Mouse (Mus musculus) lung, embryonic 16.5 days (tissue): ENCODE measurements around the gene Rbpj. TPM values are rescaled to one million over a fixed set of nuclear protein-coding genes. Genes with fewer than 3 reads are reported as not detected.

ENCODE experiments used
- ATAC-seq: fragments of 200-750 bp; cut with Nextera tagmentation; 2 replicates; pipeline ENCODE4 v1.8.0; 2017; ENCODE audit warnings: low read depth, mild to moderate bottlenecking, moderate library complexity
- H3K27ac ChIP-seq: fragments of 300-500 bp; sonication (generic); 2 replicates; pipeline ENCODE4 v1.5.1; 2014; ENCODE audit warnings: mild to moderate bottlenecking, control low read depth, low read length
- H3K27me3 ChIP-seq: fragments of 300-500 bp; sonication (generic); 2 replicates; pipeline ENCODE4 v1.6.1; 2014; ENCODE audit warnings: low read depth, low read length, mixed read lengths; ENCODE audit not compliant: control insufficient read depth, insufficient read depth
- H3K36me3 ChIP-seq: fragments of 300-500 bp; sonication (generic); 2 replicates; pipeline ENCODE4 v1.6.1; 2014; ENCODE audit warnings: low read length; ENCODE audit not compliant: control insufficient read depth, insufficient read depth
- H3K4me1 ChIP-seq: fragments of 300-500 bp; sonication (generic); replicated peaks from 2 replicates; pipeline ENCODE4 v1.6.1; 2014; ENCODE audit warnings: low read length, mixed read lengths; ENCODE audit not compliant: control insufficient read depth, insufficient read depth
- H3K4me2 ChIP-seq: fragments of 300-500 bp; sonication (generic); 2 replicates; pipeline ENCODE4 v1.6.1; 2014; ENCODE audit warnings: low read depth, low read length, control low read depth
- H3K4me3 ChIP-seq: fragments of 300-500 bp; sonication (generic); 2 replicates; pipeline ENCODE4 v1.5.1; 2014; ENCODE audit warnings: mild to moderate bottlenecking, low read length, control low read depth
- H3K9ac ChIP-seq: fragments of 300-500 bp; sonication (generic); 2 replicates; pipeline ENCODE4 v1.6.1; 2014; ENCODE audit warnings: low read length, control low read depth
- H3K9me3 ChIP-seq: fragments of 300-500 bp; sonication (generic); 2 replicates; pipeline ENCODE4 v1.6.1; 2016; ENCODE audit warnings: low read length; ENCODE audit not compliant: control insufficient read depth
- WGBS: fragments of 180-500 bp; shearing (Covaris S2); extraction: QIAGEN DNeasy Blood & Tissue Kit; methylation state at CpG from one replicate; pipeline ENCODE4 v1.1.7; 2014; 5-methylcytosine and 5-hydroxymethylcytosine counted together
- polyA plus RNA-seq: library from polyadenylated mRNA; unstranded; fragments of >200 nt; fragmentation: Nextera tagmentation; extraction: Ambion mirVana; gene quantifications from 2 replicates; pipeline ENCODE4 v1.2.1, GENCODE M21; 2015

Gene Rbpj
- polyA plus RNA-seq, 1 experiment from 2014 or later, result 42.4 TPM

DNA sequence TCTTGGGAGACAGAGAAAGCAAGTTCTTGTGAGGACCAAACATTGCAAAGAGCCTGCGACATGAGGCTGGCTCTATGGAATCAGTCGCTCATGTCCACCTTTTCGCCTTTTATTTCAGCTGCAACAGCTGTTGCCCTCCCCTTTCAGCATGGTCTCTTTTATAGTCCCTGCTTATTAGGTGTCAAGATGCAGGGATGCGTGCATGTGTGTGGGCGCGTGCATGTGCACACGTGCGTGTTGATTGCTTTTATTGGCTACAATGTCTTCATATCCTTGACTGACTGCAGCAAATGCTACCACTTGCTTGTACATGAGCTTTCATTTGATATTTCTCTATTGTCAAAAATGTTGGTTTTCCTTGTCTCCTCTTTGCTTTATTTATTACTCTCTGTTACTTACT lies 136.2 kb downstream of the Rbpj start:
- Histone ChIP-seq H3K4me1 (no peaks in the 10 kb centered on the region; the same call in 1 of the 2 replicates), H3K4me3 (no peak overlapping the region), H3K27me3 (no peaks in the 10 kb centered on the region), H3K9ac (no peak overlapping the region), H3K4me2 (no peak overlapping the region), H3K27ac (no peak overlapping the region), H3K36me3 (no peaks in the 10 kb centered on the region), H3K9me3 (no peaks in the 10 kb centered on the region)
- no peak for ATAC-seq
- WGBS, result 90% methylated on average over 8 of the region's 8 CpGs

- no peak overlapping the region for H3K27ac ChIP-seq
Measured at GRCm38 (mm10) chr5:53605450-53605849, 139.5 kb downstream of the Rbpj start.

GRCm38 (mm10) chr5:53607230-53607996 lies 141.5 kb downstream of the Rbpj start:
- no peaks in the 10 kb centered on the region for H3K9me3 ChIP-seq
- WGBS, result 58% methylated on average over 9 of the region's 9 CpGs

More at GRCm38 (mm10) chr5:53605450-53605849, 139.5 kb downstream of the Rbpj start:
- Histone ChIP-seq H3K9ac (no peak overlapping the region), H3K36me3 (no peaks in the 10 kb centered on the region), H3K4me3 (no peak overlapping the region), H3K4me1 (no peaks in the 10 kb centered on the region; the same call in 1 of the 2 replicates), H3K27me3 (no peaks in the 10 kb centered on the region), H3K4me2 (no peak overlapping the region), H3K9me3 (no peaks in the 10 kb centered on the region)
- WGBS, result 72% methylated on average over 4 of the region's 4 CpGs
- no peak for ATAC-seq

GRCm38 (mm10) chr5:53618844-53619243 lies 152.9 kb downstream of the Rbpj start:
- WGBS, result 77% methylated on average over 1 of the region's 1 CpGs
- ATAC-seq, result no peak
- Histone ChIP-seq H3K4me2 (no peak overlapping the region), H3K27me3 (no peaks in the 10 kb centered on the region), H3K27ac (no peak overlapping the region), H3K4me3 (no peak overlapping the region), H3K9ac (no peak overlapping the region), H3K9me3 (peaks cover 6% of the 10 kb centered on the region), H3K36me3 (no peaks in the 10 kb centered on the region), H3K4me1 (peaks cover 3% of the 10 kb centered on the region; the same call in 1 of the 2 replicates)

More at GRCm38 (mm10) chr5:53607230-53607996, 141.5 kb downstream of the Rbpj start:
- H3K36me3 ChIP-seq, result no peaks in the 10 kb centered on the region
- H3K4me2 ChIP-seq, result no peak overlapping the region
- H3K4me3 ChIP-seq, result no peak overlapping the region
- no peaks in the 10 kb centered on the region for H3K4me1 ChIP-seq
- no peaks in the 10 kb centered on the region for H3K27me3 ChIP-seq
- no peak overlapping the region for H3K27ac ChIP-seq
- no peak for ATAC-seq
- H3K9ac ChIP-seq, result no peak overlapping the region

DNA sequence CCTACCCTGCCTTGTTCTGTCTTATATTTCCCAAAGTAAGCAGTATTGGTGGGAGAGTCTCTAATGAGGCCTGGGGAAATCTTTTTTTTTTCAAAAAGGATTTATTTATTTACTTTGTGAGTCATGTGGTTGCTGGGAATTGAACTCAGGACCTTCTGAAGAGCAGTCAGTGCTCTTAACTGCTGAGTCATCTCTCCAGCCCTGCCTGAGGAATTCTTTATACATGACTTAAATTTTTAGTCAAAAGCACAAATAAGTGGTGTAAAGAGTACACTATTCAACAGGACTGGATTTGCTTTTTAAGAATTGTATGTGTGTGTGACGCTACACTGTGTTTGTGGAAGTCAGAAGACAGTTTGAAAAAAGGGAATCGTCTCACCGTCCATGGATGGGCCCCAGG lies 166.1 kb downstream of the Rbpj start:
- Histone ChIP-seq H3K9me3 (no peaks in the 10 kb centered on the region), H3K36me3 (no peaks in the 10 kb centered on the region), H3K9ac (no peak overlapping the region), H3K4me1 (no peaks in the 10 kb centered on the region), H3K27ac (no peak overlapping the region), H3K27me3 (no peaks in the 10 kb centered on the region), H3K4me2 (no peak overlapping the region), H3K4me3 (no peak overlapping the region)
- WGBS, result 63% methylated on average over 3 of the region's 3 CpGs
- ATAC-seq, result no peak

DNA sequence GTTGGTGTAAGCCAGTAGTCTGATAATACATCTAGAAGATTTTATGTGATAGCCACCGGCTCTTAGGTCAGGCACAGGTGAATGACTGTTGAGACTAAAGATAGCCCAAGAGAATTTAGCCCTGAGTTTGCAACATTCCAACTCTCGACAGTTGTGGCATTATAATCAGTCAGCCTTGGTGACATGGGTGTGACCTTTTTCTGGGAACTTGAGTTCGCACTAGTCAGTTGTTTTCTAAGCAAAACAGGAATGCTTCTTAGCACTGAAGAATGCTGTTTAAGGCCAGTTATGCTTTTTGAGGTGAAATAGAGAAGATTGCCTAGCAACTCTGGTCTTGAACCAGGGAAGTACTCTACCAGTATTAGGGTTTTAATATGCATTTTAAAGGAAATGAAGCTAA lies 170.8 kb downstream of the Rbpj start:
- Histone ChIP-seq H3K9ac (no peak overlapping the region), H3K4me3 (no peak overlapping the region), H3K4me1 (no peaks in the 10 kb centered on the region), H3K27me3 (no peaks in the 10 kb centered on the region), H3K27ac (no peak overlapping the region), H3K9me3 (no peaks in the 10 kb centered on the region), H3K36me3 (no peaks in the 10 kb centered on the region), H3K4me2 (no peak overlapping the region)
- no peak for ATAC-seq
- 57% methylated on average over 3 of the region's 3 CpGs for WGBS

- H3K4me3 ChIP-seq, result no peak overlapping the region
- no peak overlapping the region for H3K4me2 ChIP-seq
- 79% methylated on average over 3 of the region's 3 CpGs for WGBS
- ATAC-seq, result no peak
- H3K27me3 ChIP-seq, result no peaks in the 10 kb centered on the region
- H3K9ac ChIP-seq, result no peak overlapping the region
- peaks cover 3% of the 10 kb centered on the region; the same call in 1 of the 2 replicates for H3K36me3 ChIP-seq
- no peaks in the 10 kb centered on the region for H3K4me1 ChIP-seq
- no peaks in the 10 kb centered on the region for H3K9me3 ChIP-seq
- H3K27ac ChIP-seq, result no peak overlapping the region
Measured at GRCm38 (mm10) chr5:53637206-53637605, 171.3 kb downstream of the Rbpj start.

- WGBS, result 58% methylated on average over 3 of the region's 3 CpGs
- no peaks in the 10 kb centered on the region for H3K9me3 ChIP-seq
- H3K27ac ChIP-seq, result no peak overlapping the region
- no peaks in the 10 kb centered on the region for H3K4me1 ChIP-seq
- H3K36me3 ChIP-seq, result peaks cover 3% of the 10 kb centered on the region; the same call in 1 of the 2 replicates
- H3K4me3 ChIP-seq, result no peak overlapping the region
- H3K9ac ChIP-seq, result no peak overlapping the region
- ATAC-seq, result no peak
- H3K27me3 ChIP-seq, result no peaks in the 10 kb centered on the region
- H3K4me2 ChIP-seq, result no peak overlapping the region
Measured at GRCm38 (mm10) chr5:53638647-53639046, 172.7 kb downstream of the Rbpj start.

DNA sequence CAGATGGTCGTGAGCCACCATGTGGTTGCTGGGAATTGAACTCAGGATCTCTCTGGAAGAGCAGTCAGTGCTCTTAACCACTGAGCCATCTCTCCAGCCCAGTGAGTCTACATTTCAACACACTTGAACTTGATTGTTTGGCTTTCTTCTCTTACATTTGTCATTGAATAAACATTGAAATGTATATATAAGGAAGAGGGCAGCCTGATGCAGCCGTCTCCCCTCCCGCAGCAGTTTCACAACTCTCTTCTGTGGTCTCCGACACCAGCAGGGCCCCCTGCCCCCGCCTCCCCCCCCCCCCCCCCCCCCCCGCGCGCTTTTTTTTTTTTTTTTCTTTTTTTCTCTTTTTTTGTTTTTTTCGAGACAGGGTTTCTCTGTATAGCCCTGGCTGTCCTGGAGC lies 180.7 kb downstream of the Rbpj start:
- Histone ChIP-seq H3K36me3 (peaks cover 12% of the 10 kb centered on the region), H3K9me3 (no peaks in the 10 kb centered on the region), H3K4me2 (no peak overlapping the region), H3K27me3 (no peaks in the 10 kb centered on the region), H3K9ac (no peak overlapping the region), H3K27ac (no peak overlapping the region), H3K4me3 (no peak overlapping the region), H3K4me1 (no peaks in the 10 kb centered on the region)
- peak; percentile 71 for ATAC-seq
- WGBS, result 48% methylated on average over 4 of the region's 9 CpGs
